Mouse (Mus musculus): ENCODE measurements at regions not wholly inside any gene's neighbourhood (a gene's known extent, or its start where the extent isn't known, plus 50 kb on each side); places are given as distances from the start of the nearest gene placed in this dataset.
A peak's percentile ranks its signal among the peaks of the same experiment; 100 is the strongest.

DNA sequence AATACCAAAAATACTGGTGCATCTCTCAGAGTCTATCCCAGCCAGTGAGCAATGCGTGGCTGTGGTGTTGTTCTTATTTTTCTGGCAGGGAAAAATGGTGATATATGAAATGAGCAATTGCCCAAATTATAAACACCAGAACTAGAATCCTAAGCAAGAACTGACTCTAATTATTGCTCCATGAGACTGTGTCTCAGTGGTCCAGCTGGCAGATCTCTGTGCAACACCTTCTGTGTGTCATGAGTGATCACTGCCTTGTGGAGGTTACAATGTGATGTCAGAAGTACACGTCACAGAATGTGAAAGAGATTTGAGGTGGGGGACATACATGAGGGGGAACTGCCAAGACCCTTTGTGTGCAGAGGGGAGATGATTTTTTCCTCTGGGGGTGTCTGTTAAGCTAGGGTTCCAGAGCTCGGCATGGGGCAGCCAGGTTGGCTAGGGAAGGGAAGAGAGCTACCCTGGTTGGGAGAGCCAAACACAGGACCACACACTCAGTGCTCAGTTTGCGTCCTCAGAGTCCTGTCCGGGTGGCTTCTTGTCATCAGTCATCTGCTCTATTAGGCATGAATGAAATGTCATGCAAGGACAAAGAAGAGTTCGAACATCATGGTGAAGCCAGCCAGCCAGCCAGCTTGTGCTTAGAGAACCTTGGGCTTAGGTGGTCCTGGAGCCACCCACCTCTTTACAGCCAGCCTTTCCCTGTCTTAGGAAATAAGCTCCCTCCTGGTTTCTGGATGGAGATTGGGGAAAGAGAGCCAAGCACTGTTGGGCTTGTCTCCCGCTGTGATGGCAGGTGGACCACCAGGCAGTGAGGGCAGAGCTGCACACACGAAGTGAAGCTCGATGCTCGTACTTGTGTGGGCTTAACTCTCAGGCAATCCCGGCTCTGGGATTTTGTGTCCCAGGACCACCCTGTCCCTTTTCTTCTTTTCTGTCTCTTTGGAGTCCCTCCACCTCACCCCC lies 189.5 kb upstream of the Map3k1 start:
- Histone ChIP-seq H3K27me3 (0 out of 2 replicates have a peak, but pooled peaks cover 6% of the 10 kb centered on the region), H3K27ac (no peak overlapping the region), H3K9me3 (replicated peaks) (no peaks in the 10 kb centered on the region), H3K4me2 (no peak overlapping the region), H3K9ac (no peak overlapping the region), H3K4me3 (no peak overlapping the region), H3K4me1 (replicated peaks) (peaks cover 20% of the 10 kb centered on the region), H3K36me3 (no peaks in the 10 kb centered on the region)
- ATAC-seq (replicated peaks; ENCODE audit: insufficient number of reproducible peaks, insufficient read depth, low FRiP score, low read depth): no peak
- 81% methylated on average over 11 of the region's 11 CpGs for WGBS

DNA sequence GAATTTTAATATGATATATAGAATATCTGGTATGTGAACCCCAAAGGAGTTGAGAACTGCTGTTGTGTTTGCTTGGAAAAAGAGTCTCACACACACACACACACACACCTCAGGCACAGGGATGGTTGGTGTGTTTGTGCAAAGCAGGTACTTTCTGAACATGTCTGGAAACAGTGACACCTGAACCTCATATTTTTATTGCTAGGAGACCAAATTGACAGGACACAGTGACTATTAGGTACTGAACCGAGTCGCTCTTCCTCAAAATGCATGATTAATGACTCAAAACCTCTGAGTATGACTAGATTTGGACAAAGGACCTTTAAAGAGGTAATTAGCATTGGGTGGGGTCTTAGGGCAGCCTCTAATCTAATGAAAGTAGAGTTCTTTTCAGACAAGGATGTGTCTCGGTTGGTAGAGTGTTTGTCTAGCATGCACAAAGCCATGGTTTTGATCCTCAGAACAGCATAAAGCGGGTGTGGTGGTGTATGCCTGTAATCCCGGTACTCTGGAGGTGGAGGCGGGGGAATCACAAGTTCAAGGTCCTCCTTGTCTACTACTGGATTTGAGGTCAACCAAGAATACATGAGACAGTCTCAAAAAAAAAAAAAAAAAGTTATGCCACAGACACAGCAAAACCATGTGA lies 191.0 kb upstream of the Map3k1 start:
- H3K4me1 ChIP-seq (replicated peaks): peaks cover 26% of the 10 kb centered on the region
- 92% methylated on average over 6 of the region's 6 CpGs for WGBS
- no peak overlapping the region for H3K9ac ChIP-seq
- no peak overlapping the region for H3K27ac ChIP-seq
- no peaks in the 10 kb centered on the region for H3K36me3 ChIP-seq
- no peak overlapping the region for H3K4me2 ChIP-seq
- no peaks in the 10 kb centered on the region for H3K9me3 ChIP-seq (replicated peaks)
- H3K4me3 ChIP-seq: no peak overlapping the region
- no peak for ATAC-seq (replicated peaks; ENCODE audit: insufficient number of reproducible peaks, insufficient read depth, low FRiP score, low read depth)
- 0 out of 2 replicates have a peak, but pooled peaks cover 6% of the 10 kb centered on the region for H3K27me3 ChIP-seq

DNA sequence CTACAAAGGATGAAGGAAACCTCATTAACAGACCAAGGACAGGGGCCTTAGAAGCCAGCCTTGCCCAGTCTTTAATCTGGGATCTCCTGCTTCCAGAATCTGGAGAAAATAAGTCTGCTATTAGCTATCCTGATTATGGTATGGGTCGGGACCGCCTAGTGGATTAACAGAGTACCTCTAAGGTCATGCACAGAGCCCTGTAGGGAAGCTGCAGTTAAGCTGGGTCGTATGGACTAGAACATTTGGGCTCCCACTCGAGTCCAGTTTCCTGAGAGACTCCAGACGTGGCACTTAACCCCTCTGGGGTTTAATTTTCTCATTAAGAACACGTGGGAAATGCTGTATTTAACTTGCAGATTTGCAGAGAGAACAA lies 191.5 kb upstream of the Map3k1 start:
- H3K36me3 ChIP-seq: no peaks in the 10 kb centered on the region
- no peak overlapping the region for H3K9ac ChIP-seq
- H3K4me3 ChIP-seq: no peak overlapping the region
- no peak overlapping the region for H3K27ac ChIP-seq
- 0 out of 2 replicates have a peak, but pooled peaks cover 6% of the 10 kb centered on the region for H3K27me3 ChIP-seq
- H3K9me3 ChIP-seq (replicated peaks): no peaks in the 10 kb centered on the region
- no peak for ATAC-seq (replicated peaks; ENCODE audit: insufficient number of reproducible peaks, insufficient read depth, low FRiP score, low read depth)
- H3K4me2 ChIP-seq: no peak overlapping the region
- 65% methylated on average over 6 of the region's 6 CpGs for WGBS
- H3K4me1 ChIP-seq (replicated peaks): peaks cover 26% of the 10 kb centered on the region

DNA sequence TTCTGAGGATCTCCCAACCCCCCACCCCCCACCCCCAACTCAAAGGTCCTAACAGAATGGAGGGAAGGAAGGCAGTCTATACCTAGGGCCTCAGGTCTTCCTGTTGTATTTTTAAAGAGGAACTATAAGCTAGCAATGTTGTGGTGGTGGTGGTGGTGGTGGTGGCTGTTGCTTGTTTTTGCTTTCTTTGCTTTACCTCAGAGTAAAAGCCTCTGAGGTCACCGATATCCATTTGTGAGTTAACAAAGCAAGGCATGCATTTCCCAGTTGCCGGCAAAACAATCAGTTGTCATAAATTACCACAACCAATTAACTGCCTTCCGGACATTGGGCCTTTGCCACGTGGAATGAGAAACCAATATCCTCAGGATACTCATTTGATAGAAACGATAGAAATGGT lies 191.9 kb upstream of the Map3k1 start:
- Histone ChIP-seq H3K9ac (no peak overlapping the region), H3K9me3 (replicated peaks) (no peaks in the 10 kb centered on the region), H3K27me3 (0 out of 2 replicates have a peak, but pooled peaks cover 6% of the 10 kb centered on the region), H3K4me2 (no peak overlapping the region), H3K4me1 (replicated peaks) (peaks cover 26% of the 10 kb centered on the region), H3K27ac (0 out of 2 replicates have a peak overlapping the region, but pooled peaks have one; percentile 54), H3K4me3 (no peak overlapping the region), H3K36me3 (no peaks in the 10 kb centered on the region)
- ATAC-seq (replicated peaks; ENCODE audit: insufficient number of reproducible peaks, insufficient read depth, low FRiP score, low read depth): no peak
- WGBS: 74% methylated on average over 5 of the region's 5 CpGs

DNA sequence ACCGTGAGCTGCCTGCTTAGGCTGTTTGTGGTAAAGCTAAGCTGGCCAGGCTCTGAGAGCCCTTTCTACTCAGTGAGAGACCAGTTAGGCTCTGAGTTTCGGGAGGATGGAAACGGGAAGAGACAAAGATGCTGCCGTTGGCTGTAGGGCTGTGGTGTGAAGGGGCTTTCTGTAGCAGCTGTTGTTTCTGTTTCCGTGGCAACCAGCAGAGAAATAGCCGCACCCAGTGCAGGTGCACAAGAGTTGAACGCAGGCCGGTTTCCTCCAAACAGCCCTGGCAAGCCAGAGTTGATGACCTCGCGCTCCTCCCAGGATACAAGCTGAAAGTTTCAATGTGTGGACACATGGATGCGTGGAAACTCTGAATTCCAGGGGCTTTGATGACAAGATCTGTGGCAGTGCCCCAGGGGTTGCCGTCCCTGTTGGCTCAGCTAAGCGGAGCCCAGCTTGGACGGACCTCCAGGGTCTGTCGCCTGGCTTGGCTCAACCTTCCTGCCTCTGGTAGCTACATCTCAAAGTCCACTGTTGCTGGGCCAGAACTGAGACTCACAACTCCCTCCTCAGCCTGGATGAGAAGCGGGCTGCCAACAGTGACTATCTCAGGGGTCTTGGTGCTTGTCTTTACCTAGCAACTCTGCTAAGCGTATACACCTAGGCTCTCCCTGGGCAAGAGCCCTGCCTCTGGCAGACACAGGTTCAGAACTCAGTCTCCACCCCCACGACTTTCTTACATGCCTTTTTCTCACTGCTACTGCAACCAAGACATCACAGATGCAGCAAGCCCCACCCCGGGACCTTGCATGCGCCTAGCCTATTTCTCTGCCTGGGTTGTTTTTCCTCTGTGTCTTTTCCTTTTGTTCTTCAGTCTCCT lies 192.6 kb upstream of the Map3k1 start:
- Histone ChIP-seq H3K9ac (no peak overlapping the region), H3K4me2 (no peak overlapping the region)
- 51% methylated on average over 20 of the region's 20 CpGs for WGBS

DNA sequence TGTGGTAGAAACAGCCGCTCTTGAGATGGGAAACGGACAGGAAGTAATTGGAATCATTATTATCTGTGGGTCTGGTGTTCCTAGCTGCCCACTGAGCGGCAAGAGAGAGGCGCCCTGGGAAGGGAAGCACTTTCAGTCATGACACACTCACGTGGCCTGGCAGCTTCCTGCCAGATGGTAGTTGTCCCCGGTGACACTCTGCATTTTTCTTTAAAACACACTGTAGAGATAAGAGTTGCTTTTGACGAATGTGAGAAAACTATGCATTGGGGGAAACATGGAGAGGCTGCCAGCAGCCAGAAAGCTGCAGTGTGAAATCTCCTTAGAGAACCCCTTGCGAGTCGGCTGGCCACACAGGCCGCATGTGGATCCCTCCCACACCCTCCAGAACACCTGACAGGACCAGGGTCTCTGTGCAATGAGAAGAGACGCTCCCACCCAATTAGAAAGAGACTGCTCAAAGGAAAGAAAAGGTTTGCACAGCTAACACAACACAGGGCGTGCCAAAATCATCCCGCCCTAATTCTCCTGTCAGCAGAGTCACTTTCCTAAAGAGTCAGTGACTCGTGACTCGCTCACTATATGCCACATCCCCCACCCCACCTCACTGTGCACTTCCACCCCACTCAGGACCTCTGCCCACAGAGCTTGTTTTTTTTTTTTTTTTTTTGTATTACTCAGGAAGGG lies 194.0 kb upstream of the Map3k1 start:
- no peaks in the 10 kb centered on the region for H3K27me3 ChIP-seq
- WGBS: 21% methylated on average over 15 of the region's 15 CpGs
- H3K4me2 ChIP-seq: peak overlapping the region; percentile 26
- peak overlapping the region; percentile 55 for H3K27ac ChIP-seq
- H3K9ac ChIP-seq: no peak overlapping the region
- peaks cover 29% of the 10 kb centered on the region for H3K4me1 ChIP-seq (replicated peaks)
- peak; percentile 61; the same call in 1 of the 2 replicates for ATAC-seq (replicated peaks; ENCODE audit: insufficient number of reproducible peaks, insufficient read depth, low FRiP score, low read depth)
- no peaks in the 10 kb centered on the region for H3K36me3 ChIP-seq
- H3K9me3 ChIP-seq (replicated peaks): no peaks in the 10 kb centered on the region
- H3K4me3 ChIP-seq: no peak overlapping the region

More for the DNA sequence above, 192.6 kb upstream of the Map3k1 start:
- Histone ChIP-seq H3K4me3 (no peak overlapping the region), H3K9me3 (replicated peaks) (no peaks in the 10 kb centered on the region), H3K27ac (peak overlapping the region; percentile 54), H3K36me3 (no peaks in the 10 kb centered on the region), H3K27me3 (no peaks in the 10 kb centered on the region), H3K4me1 (replicated peaks) (peaks cover 26% of the 10 kb centered on the region)
- ATAC-seq (replicated peaks; ENCODE audit: insufficient number of reproducible peaks, insufficient read depth, low FRiP score, low read depth): peak; percentile 21; the same call in 1 of the 2 replicates

DNA sequence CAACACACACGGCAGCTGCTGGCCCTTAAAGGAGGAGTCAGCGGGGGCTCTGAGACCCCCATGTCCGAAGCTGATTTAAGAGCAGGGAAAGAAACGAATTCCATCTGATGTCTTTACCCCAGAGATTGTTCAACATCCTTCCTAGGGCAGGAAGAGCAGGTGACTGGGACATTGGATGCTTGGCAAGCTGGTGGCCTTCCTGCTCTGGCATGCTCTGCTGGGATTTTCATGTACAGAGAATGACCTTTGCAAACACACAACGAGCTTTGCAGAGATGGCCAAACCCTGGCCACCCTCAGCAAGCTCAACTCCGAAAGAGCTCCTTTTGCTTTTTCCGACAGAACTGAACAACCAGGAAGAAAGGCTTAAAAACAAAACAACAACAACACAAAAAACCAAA lies 194.7 kb upstream of the Map3k1 start:
- no peaks in the 10 kb centered on the region for H3K27me3 ChIP-seq
- peak overlapping the region; percentile 55; the same call in 1 of the 2 replicates for H3K27ac ChIP-seq
- H3K9ac ChIP-seq: no peak overlapping the region
- no peak for ATAC-seq (replicated peaks; ENCODE audit: insufficient number of reproducible peaks, insufficient read depth, low FRiP score, low read depth)
- 65% methylated on average over 7 of the region's 7 CpGs for WGBS
- peaks cover 29% of the 10 kb centered on the region for H3K4me1 ChIP-seq (replicated peaks)
- no peak overlapping the region for H3K4me2 ChIP-seq
- H3K36me3 ChIP-seq: no peaks in the 10 kb centered on the region
- no peaks in the 10 kb centered on the region for H3K9me3 ChIP-seq (replicated peaks)
- H3K4me3 ChIP-seq: no peak overlapping the region

DNA sequence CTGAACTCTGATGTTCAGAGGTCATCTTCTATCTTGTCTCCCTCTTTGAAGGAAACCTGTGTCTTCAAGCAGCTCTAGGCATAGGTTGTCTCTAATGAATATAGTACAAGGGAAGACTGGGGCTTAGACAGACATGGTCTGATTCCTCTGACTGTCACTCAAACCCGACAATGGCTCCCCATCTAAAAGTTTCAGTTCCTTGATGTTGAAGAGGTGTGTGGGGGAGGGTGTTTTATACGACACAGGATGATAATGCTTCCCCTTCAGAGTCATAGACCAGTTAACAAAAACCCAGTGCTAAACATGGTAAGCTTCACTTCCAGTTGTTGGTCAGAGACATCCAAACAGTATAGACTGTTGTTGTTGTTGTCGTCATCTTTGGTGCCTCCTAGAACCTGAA lies 195.3 kb upstream of the Map3k1 start:
- H3K9me3 ChIP-seq (replicated peaks): no peaks in the 10 kb centered on the region
- H3K4me1 ChIP-seq (replicated peaks): peaks cover 29% of the 10 kb centered on the region
- ATAC-seq (replicated peaks; ENCODE audit: insufficient number of reproducible peaks, insufficient read depth, low FRiP score, low read depth): no peak
- no peak overlapping the region for H3K4me2 ChIP-seq
- no peak overlapping the region for H3K27ac ChIP-seq
- no peaks in the 10 kb centered on the region for H3K36me3 ChIP-seq
- no peak overlapping the region for H3K4me3 ChIP-seq
- no peak overlapping the region for H3K9ac ChIP-seq
- no peaks in the 10 kb centered on the region for H3K27me3 ChIP-seq
- 86% methylated on average over 3 of the region's 3 CpGs for WGBS

DNA sequence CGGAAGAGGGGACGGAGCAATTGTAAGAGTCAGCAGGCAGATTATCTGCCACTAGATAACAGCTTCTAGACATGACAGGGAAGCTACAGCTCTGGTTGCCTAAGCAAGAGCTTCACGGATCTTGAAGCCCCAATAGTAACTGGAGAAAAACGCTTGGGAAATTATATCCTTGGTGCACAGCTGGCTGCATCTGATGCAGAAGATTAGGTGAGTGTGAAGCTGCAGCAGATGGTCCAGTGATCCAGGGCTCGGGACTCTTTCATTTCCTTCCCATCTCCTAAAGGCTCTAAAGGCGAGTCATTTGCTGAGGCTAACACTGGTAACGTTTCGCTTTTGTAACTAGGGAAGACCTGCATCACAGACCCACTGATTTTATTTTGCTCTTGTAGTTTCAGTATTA lies 196.6 kb upstream of the Map3k1 start:
- H3K27me3 ChIP-seq: no peaks in the 10 kb centered on the region
- no peak for ATAC-seq (replicated peaks; ENCODE audit: insufficient number of reproducible peaks, insufficient read depth, low FRiP score, low read depth)
- H3K4me2 ChIP-seq: no peak overlapping the region
- no peaks in the 10 kb centered on the region for H3K36me3 ChIP-seq
- 71% methylated on average over 8 of the region's 8 CpGs for WGBS
- peaks cover 29% of the 10 kb centered on the region for H3K4me1 ChIP-seq (replicated peaks)
- no peak overlapping the region for H3K4me3 ChIP-seq
- no peaks in the 10 kb centered on the region for H3K9me3 ChIP-seq (replicated peaks)
- H3K27ac ChIP-seq: no peak overlapping the region
- H3K9ac ChIP-seq: no peak overlapping the region

DNA sequence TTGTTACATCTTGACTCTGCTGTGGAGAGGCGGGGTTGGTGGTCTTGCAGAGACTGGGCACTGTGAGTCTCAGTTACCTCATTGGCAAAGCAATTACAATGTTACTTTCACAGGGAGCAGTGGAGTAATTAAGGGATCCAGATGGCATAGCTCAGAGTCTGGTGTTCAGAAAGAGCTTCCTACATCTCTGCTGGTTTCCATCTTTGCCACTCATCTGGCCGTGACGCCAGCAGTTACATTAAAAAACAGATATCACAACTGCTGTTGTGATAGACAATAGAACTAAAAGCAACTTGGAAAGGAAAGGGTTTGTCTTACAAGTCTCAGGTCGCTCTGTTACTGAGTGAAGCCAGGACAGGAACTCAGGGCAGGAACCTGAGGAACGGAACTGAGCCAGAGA lies 200.0 kb upstream of the Map3k1 start:
- Histone ChIP-seq H3K9me3 (replicated peaks) (no peaks in the 10 kb centered on the region), H3K27me3 (no peaks in the 10 kb centered on the region), H3K9ac (no peak overlapping the region), H3K4me2 (no peak overlapping the region), H3K4me3 (no peak overlapping the region), H3K4me1 (replicated peaks) (peaks cover 4% of the 10 kb centered on the region; the same call in 1 of the 2 replicates), H3K36me3 (no peaks in the 10 kb centered on the region), H3K27ac (no peak overlapping the region)
- WGBS: 85% methylated on average over 5 of the region's 5 CpGs
- no peak for ATAC-seq (replicated peaks; ENCODE audit: insufficient number of reproducible peaks, insufficient read depth, low FRiP score, low read depth)
